Mouse (Mus musculus): ENCODE data around the gene Cyb561d2. TPM values are rescaled to one million over a fixed set of nuclear protein-coding genes. Genes with fewer than 3 reads are reported as not detected.

The Cyb561d2 gene
- polyA plus RNA-seq, 1 experiment: 10.3 TPM

GRCm38 (mm10) chr9:107514303-107514955 is 27.6 kb downstream of the Cyb561d2 start:
- no peaks in the 10 kb centered on the region for H3K4me1 ChIP-seq (ENCODE audit: control insufficient read depth, insufficient read depth, low read length)
- H3K4me3 ChIP-seq (replicated peaks; ENCODE audit: control insufficient read depth, low read depth, low read length): no peak overlapping the region
- H3K27ac ChIP-seq (ENCODE audit: control insufficient read depth, insufficient read depth, low read depth, low read length, poor library complexity): no peak overlapping the region
- TF ChIP-seq POLR2A (IDR thresholded peaks at IDR 0.05; ENCODE audit: borderline replicate concordance, control insufficient read depth, low read depth, low read length): no peak
- TF ChIP-seq CTCF (IDR thresholded peaks at IDR 0.05; ENCODE audit: control insufficient read depth, insufficient read depth, low read length): peak; percentile 97
- 29% methylated on average over 14 of the region's 14 CpGs for WGBS

- 78% methylated on average over 16 of the region's 16 CpGs for WGBS
- no peaks in the 10 kb centered on the region for H3K4me1 ChIP-seq (ENCODE audit: control insufficient read depth, insufficient read depth, low read length)
- H3K27ac ChIP-seq (ENCODE audit: control insufficient read depth, insufficient read depth, low read depth, low read length, poor library complexity): no peak overlapping the region
- no peak overlapping the region for H3K4me3 ChIP-seq (replicated peaks; ENCODE audit: control insufficient read depth, low read depth, low read length)
- TF ChIP-seq POLR2A (IDR thresholded peaks at IDR 0.05; ENCODE audit: borderline replicate concordance, control insufficient read depth, low read depth, low read length): no peak
- TF ChIP-seq CTCF (IDR thresholded peaks at IDR 0.05; ENCODE audit: control insufficient read depth, insufficient read depth, low read length): no peak
Measured at GRCm38 (mm10) chr9:107512326-107512725, 29.7 kb downstream of the Cyb561d2 start.

GRCm38 (mm10) chr9:107511436-107511835 is 30.6 kb downstream of the Cyb561d2 start:
- Histone ChIP-seq H3K4me3 (replicated peaks; ENCODE audit: control insufficient read depth, low read depth, low read length) (no peak overlapping the region), H3K27ac (ENCODE audit: control insufficient read depth, insufficient read depth, low read depth, low read length, poor library complexity) (no peak overlapping the region), H3K4me1 (ENCODE audit: control insufficient read depth, insufficient read depth, low read length) (no peaks in the 10 kb centered on the region)
- TF ChIP-seq POLR2A (IDR thresholded peaks at IDR 0.05; ENCODE audit: borderline replicate concordance, control insufficient read depth, low read depth, low read length): no peak
- WGBS: 79% methylated on average over 8 of the region's 8 CpGs

DNA sequence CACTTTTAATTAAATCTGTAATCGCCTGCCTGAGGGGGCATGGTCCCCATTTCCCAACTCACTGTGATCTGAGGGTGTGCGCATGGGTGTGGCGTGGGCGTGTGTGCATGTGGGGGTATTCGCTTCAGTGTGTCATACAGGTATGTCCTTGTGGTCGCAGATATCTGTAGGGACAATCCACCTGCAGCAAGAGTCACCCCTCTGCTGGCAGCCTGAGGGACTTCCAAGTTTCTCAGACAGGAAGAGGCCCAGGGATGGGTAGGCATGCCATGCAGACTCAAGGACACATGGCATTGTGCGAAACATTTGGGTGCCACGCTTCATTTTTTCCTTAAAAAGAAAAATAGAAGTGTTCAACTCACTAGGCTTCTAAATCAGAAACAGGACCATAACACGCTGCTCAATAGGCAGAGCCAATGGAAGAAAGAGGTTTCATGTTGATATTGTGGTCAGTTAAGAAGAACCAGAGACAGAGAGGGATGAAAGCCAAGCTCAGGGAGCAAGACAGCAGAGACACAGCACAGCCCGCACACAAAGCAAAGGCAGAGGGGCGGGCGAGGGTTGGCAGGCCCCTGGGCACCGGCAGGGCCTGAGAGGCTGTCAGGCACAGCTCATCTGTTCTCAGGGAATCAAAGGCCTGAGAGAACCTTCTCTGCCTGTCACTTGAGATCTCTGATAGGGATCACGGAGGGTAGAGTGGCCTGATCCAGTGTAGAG is 31.5 kb downstream of the Cyb561d2 start:
- Histone ChIP-seq H3K27ac (ENCODE audit: control insufficient read depth, insufficient read depth, low read depth, low read length, poor library complexity) (no peak overlapping the region), H3K4me1 (ENCODE audit: control insufficient read depth, insufficient read depth, low read length) (no peaks in the 10 kb centered on the region), H3K4me3 (replicated peaks; ENCODE audit: control insufficient read depth, low read depth, low read length) (no peak overlapping the region)
- TF ChIP-seq CTCF (IDR thresholded peaks at IDR 0.05; ENCODE audit: control insufficient read depth, insufficient read depth, low read length) (no peak), POLR2A (IDR thresholded peaks at IDR 0.05; ENCODE audit: borderline replicate concordance, control insufficient read depth, low read depth, low read length) (no peak)
- 76% methylated on average over 14 of the region's 14 CpGs for WGBS

GRCm38 (mm10) chr9:107508266-107508665 is 33.7 kb downstream of the Cyb561d2 start:
- H3K4me1 ChIP-seq (ENCODE audit: control insufficient read depth, insufficient read depth, low read length): no peaks in the 10 kb centered on the region
- no peak overlapping the region for H3K27ac ChIP-seq (ENCODE audit: control insufficient read depth, insufficient read depth, low read depth, low read length, poor library complexity)
- no peak overlapping the region for H3K4me3 ChIP-seq (replicated peaks; ENCODE audit: control insufficient read depth, low read depth, low read length)
- 52% methylated on average over 10 of the region's 10 CpGs for WGBS
- no peak for TF ChIP-seq CTCF (IDR thresholded peaks at IDR 0.05; ENCODE audit: control insufficient read depth, insufficient read depth, low read length)
- no peak for TF ChIP-seq POLR2A (IDR thresholded peaks at IDR 0.05; ENCODE audit: borderline replicate concordance, control insufficient read depth, low read depth, low read length)

DNA sequence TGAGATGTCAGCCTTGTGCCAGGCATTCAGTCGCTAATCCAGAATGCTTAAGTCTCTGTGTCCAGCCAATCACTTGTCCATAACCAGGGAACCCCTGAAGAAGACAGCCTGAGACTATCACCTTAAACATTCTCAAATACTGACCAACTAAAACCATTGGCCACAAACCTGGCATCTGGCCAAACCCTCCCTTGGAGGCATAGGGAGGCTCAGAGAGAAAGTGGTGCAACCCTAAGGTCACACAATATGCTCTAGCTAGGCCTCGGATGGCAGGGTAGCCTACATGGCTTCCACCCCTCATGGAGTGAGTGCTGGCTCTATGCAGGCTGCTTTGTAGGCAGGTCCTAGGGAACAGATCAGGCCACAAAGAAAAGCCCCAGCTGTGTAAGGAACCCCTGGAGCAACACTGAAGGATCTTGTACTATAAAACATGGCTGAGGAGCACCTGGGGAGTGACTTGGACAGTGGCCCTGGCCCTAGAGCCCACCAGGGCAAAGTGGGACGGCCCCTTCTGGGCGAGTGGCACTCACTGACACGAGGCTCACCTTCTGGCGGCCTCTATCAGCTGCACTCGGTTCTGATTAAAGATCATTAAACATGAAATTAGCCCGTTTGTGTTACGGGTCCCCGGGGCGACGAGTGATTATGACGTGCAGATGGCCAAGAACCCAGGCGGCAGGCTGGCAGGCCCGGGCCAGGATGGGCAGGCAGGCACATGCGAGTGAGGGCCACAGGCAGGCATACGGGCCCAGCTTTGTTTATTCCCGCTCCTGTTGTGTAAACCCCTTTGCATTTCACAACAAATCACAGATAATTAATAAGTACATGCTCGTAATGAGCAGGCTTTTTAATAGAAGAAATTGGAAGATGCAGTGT is 37.1 kb downstream of the Cyb561d2 start:
- 80% methylated on average over 19 of the region's 19 CpGs for WGBS
- Histone ChIP-seq H3K4me1 (ENCODE audit: control insufficient read depth, insufficient read depth, low read length) (no peaks in the 10 kb centered on the region), H3K27ac (ENCODE audit: control insufficient read depth, insufficient read depth, low read depth, low read length, poor library complexity) (no peak overlapping the region), H3K4me3 (replicated peaks; ENCODE audit: control insufficient read depth, low read depth, low read length) (no peak overlapping the region)
- TF ChIP-seq CTCF (IDR thresholded peaks at IDR 0.05; ENCODE audit: control insufficient read depth, insufficient read depth, low read length) (no peak), POLR2A (IDR thresholded peaks at IDR 0.05; ENCODE audit: borderline replicate concordance, control insufficient read depth, low read depth, low read length) (no peak)

DNA sequence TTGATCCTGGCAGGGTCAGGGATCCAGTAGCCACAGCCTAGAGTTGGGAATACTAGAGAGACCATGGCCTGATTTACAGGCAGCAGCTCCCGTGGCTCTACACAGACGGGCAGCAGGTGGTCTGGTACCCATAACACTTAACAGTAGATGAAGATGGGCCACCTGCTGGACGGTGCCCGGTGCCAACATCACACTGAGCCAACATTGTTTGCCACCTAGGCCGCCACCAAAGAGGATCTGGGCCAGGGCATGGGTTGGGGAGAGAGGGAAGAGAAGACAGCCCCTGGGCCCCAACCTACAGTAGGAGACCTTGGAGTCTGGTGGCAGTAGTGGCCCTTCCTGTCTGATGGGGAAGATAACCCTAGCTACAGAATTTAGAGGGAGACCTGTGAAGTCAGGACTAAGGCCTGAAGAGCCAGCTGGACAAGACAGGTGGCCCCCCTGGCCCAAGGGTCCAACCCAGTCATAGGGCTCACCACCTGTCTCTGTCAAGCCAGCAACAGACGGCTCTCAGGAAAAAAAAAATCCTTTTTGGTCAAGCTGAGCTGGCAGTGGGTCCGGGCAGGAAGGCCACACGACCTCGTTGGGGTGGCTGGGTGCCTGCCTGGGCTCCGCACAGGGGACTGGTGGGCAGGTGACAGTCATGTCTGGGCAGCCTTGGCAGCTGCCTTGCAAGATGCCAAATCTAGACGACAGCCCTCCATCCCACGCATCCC is 39.7 kb downstream of the Cyb561d2 start:
- Histone ChIP-seq H3K4me3 (replicated peaks; ENCODE audit: control insufficient read depth, low read depth, low read length) (no peak overlapping the region), H3K4me1 (ENCODE audit: control insufficient read depth, insufficient read depth, low read length) (no peaks in the 10 kb centered on the region), H3K27ac (ENCODE audit: control insufficient read depth, insufficient read depth, low read depth, low read length, poor library complexity) (no peak overlapping the region; the same call in 1 of the 2 replicates)
- TF ChIP-seq CTCF (IDR thresholded peaks at IDR 0.05; ENCODE audit: control insufficient read depth, insufficient read depth, low read length) (no peak), POLR2A (IDR thresholded peaks at IDR 0.05; ENCODE audit: borderline replicate concordance, control insufficient read depth, low read depth, low read length) (no peak)
- WGBS: 76% methylated on average over 12 of the region's 12 CpGs

All from bone marrow, adult 2 months (tissue).